Mouse (Mus musculus) erythroblast, embryonic 14.5 days (primary cell): ENCODE measurements around the gene Fgfr4. TPM values are rescaled to one million over a fixed set of nuclear protein-coding genes. Genes with fewer than 3 reads are reported as not detected.

Experiments
- H3K27me3 ChIP-seq: 2 replicates; pipeline ENCODE4 v1.6.1; 2012; ENCODE audit warnings: inconsistent platforms; ENCODE audit not compliant: control insufficient read depth
- H3K36me3 ChIP-seq: 2 replicates; pipeline ENCODE4 v1.6.1; 2012; ENCODE audit warnings: mild to moderate bottlenecking, inconsistent platforms; ENCODE audit not compliant: control insufficient read depth
- H3K4me1 ChIP-seq: 2 replicates; pipeline ENCODE4 v1.6.1; 2012; ENCODE audit warnings: inconsistent platforms; ENCODE audit not compliant: control insufficient read depth
- H3K4me3 ChIP-seq: replicated peaks from 2 replicates; pipeline ENCODE3; 2012; ENCODE audit warnings: moderate library complexity, mild to moderate bottlenecking, inconsistent platforms
- H3K9me3 ChIP-seq: 2 replicates; pipeline ENCODE4 v1.6.1; 2012; ENCODE audit warnings: low read length, inconsistent platforms, mixed read lengths; ENCODE audit not compliant: control insufficient read depth
- GATA1 ChIP-seq: IDR thresholded peaks from 2 replicates; pipeline ENCODE4 v1.6.1; 2012; ENCODE audit warnings: low read length, inconsistent platforms, mixed read lengths
- TAL1 ChIP-seq: IDR thresholded peaks from 3 replicates; pipeline ENCODE4 v1.6.1; 2012; ENCODE audit warnings: low read length, inconsistent platforms, mixed read lengths
- polyA plus RNA-seq: library from polyadenylated mRNA; stranded (reverse); fragments of >175 nt; gene quantifications from 2 replicates; pipeline ENCODE4 v1.2.3, GENCODE M21; 2012

Gene Fgfr4
- polyA plus RNA-seq, 1 experiment, result 0.07 TPM

DNA sequence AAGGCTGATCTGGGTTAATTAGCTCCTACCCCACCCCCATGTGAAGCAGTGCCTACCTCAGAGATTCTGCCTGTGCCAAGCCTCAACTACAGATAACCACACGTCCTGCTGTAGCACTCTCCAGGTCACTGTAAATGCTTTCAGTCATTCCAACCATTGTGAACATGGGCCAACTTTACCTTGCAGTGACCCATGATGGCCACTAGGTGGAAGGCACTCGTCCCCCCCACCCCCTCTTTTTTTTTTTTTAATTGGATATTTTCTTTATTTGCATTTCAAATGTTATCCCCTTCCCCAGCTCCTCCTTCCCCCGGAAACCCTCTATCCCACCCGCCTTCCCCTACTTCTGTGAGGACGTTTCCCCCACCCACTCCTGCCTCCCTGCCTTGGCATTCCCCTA lies 17.1 kb upstream of the Fgfr4 start:
- TF ChIP-seq GATA1, result no peak
- TF ChIP-seq TAL1, result no peak
- no peak overlapping the region for H3K4me3 ChIP-seq

DNA sequence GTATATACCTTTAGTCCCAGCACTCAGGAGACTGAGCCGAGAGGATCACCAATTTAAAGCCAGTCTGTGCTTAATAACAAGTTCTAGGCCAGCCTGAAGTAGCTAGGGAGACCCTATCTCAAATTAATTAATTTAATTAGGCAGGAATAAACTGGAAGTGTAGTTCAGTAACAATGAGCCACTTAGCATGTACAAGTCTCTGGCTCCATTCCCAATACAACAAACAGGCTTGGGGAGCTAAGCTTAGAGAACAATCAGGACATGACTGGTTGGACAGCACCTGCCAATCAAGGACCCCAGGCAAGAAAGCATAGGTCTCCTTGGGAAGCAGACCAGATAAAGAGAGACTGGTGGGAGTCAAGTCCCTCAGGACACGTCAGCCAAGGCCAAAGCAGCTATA lies 12.2 kb upstream of the Fgfr4 start:
- Histone ChIP-seq H3K27me3 (no peaks in the 10 kb centered on the region), H3K9me3 (no peaks in the 10 kb centered on the region), H3K4me3 (no peak overlapping the region), H3K4me1 (peaks cover under 1% of the 10 kb centered on the region), H3K36me3 (no peaks in the 10 kb centered on the region)
- TF ChIP-seq TAL1, result no peak
- TF ChIP-seq GATA1, result no peak

More for the DNA sequence above, 17.1 kb upstream of the Fgfr4 start:
- Histone ChIP-seq H3K36me3 (peaks cover 40% of the 10 kb centered on the region), H3K27me3 (no peaks in the 10 kb centered on the region), H3K9me3 (no peaks in the 10 kb centered on the region), H3K4me1 (peaks cover 2% of the 10 kb centered on the region)

GRCm38 (mm10) chr13:55153951-55154350 lies 1.5 kb downstream of the Fgfr4 start:
- Histone ChIP-seq H3K36me3 (peaks cover 3% of the 10 kb centered on the region; the same call in 1 of the 2 replicates), H3K4me3 (no peak overlapping the region), H3K4me1 (no peaks in the 10 kb centered on the region; the same call in 1 of the 2 replicates), H3K9me3 (peaks cover 5% of the 10 kb centered on the region; the same call in 1 of the 2 replicates), H3K27me3 (peaks cover 54% of the 10 kb centered on the region)
- TF ChIP-seq TAL1 (no peak), GATA1 (no peak)

DNA sequence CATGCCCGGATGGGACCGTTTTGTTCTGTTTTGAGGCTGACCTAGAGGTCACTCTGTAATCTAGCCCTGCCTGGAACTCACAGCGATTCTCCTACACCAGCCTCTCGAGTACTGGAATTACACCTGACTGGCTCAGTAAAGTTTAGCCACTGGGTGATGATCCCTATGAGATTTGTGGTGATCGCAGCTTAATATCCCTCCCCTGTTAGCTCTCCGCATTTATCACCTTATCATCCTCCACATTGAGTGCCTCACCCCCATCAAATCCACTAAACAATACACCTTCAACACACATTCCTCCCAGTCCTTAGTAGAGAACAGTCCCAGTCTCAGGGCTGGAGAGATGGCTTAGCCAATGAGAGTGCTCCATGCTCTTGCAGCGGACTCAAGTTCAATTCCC lies 9.9 kb downstream of the Fgfr4 start:
- H3K9me3 ChIP-seq, result no peaks in the 10 kb centered on the region
- H3K27me3 ChIP-seq, result no peaks in the 10 kb centered on the region
- H3K36me3 ChIP-seq, result peaks cover 9% of the 10 kb centered on the region; the same call in 1 of the 2 replicates
- H3K4me1 ChIP-seq, result no peaks in the 10 kb centered on the region
- no peak overlapping the region for H3K4me3 ChIP-seq
- no peak for TF ChIP-seq GATA1
- no peak for TF ChIP-seq TAL1

GRCm38 (mm10) chr13:55163553-55163952 lies 11.1 kb downstream of the Fgfr4 start:
- Histone ChIP-seq H3K36me3 (peaks cover 12% of the 10 kb centered on the region; the same call in 1 of the 2 replicates), H3K4me3 (no peak overlapping the region), H3K9me3 (no peaks in the 10 kb centered on the region), H3K27me3 (no peaks in the 10 kb centered on the region), H3K4me1 (no peaks in the 10 kb centered on the region)
- TF ChIP-seq GATA1 (no peak), TAL1 (no peak)

GRCm38 (mm10) chr13:55165831-55166339 lies 13.4 kb downstream of the Fgfr4 start:
- TF ChIP-seq GATA1 (no peak), TAL1 (no peak)
- Histone ChIP-seq H3K36me3 (peaks cover 7% of the 10 kb centered on the region; the same call in 1 of the 2 replicates), H3K4me3 (no peak overlapping the region), H3K9me3 (peaks cover 3% of the 10 kb centered on the region), H3K27me3 (no peaks in the 10 kb centered on the region), H3K4me1 (no peaks in the 10 kb centered on the region)

- Histone ChIP-seq H3K27me3 (peaks cover 6% of the 10 kb centered on the region), H3K4me1 (peaks cover 4% of the 10 kb centered on the region), H3K36me3 (peaks cover 3% of the 10 kb centered on the region; the same call in 1 of the 2 replicates), H3K9me3 (peaks cover 3% of the 10 kb centered on the region), H3K4me3 (no peak overlapping the region)
- TF ChIP-seq GATA1 (no peak), TAL1 (no peak)
Observed at GRCm38 (mm10) chr13:55166806-55167725, 14.6 kb downstream of the Fgfr4 start.

- no peak for TF ChIP-seq GATA1
- TF ChIP-seq TAL1, result no peak
- peaks cover 3% of the 10 kb centered on the region; the same call in 1 of the 2 replicates for H3K36me3 ChIP-seq
- H3K27me3 ChIP-seq, result peaks cover 10% of the 10 kb centered on the region
- no peak overlapping the region for H3K4me3 ChIP-seq
- peaks cover 3% of the 10 kb centered on the region for H3K9me3 ChIP-seq
- H3K4me1 ChIP-seq, result peaks cover 5% of the 10 kb centered on the region
Observed at GRCm38 (mm10) chr13:55167798-55168197, 15.4 kb downstream of the Fgfr4 start.

DNA sequence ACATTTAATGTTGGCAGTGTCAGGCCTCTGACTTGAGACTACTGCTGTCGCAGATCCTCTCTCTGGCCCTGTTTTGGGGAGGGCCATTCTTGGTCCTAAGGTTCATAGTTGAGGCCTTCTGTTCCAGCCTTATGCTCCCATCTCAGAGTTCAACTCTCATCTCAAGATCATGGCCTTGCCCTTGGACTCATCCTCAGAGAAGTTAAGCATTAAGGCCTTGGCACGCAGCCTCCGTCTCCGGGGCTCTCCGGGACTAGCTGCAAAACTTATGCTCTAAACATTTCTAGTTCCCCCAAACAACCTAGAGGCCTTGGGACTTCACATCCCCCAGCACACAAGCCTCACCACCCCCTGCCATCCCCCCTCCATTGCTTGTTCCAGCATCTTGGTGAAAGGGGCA lies 15.8 kb downstream of the Fgfr4 start:
- Histone ChIP-seq H3K27me3 (peaks cover 10% of the 10 kb centered on the region), H3K9me3 (peaks cover 3% of the 10 kb centered on the region), H3K36me3 (peaks cover 3% of the 10 kb centered on the region; the same call in 1 of the 2 replicates), H3K4me3 (no peak overlapping the region), H3K4me1 (peaks cover 5% of the 10 kb centered on the region)
- TF ChIP-seq GATA1, result no peak
- no peak for TF ChIP-seq TAL1
